Mouse (Mus musculus): Measurements from ENCODE around the gene Ppp4r1.
A peak's percentile ranks its signal among the peaks of the same experiment; 100 is the strongest.

Ppp4r1 gene

GRCm38 (mm10) chr17:65782551-65783141, at the start of gene Ppp4r1:
Gene Ppp4r1 (plus strand): TSS chr17:65782573.
- peak; percentile 55 to 58 for DNase-seq

GRCm38 (mm10) chr17:65732666-65733065, 49.7 kb upstream of the Ppp4r1 start:
- DNase-seq: no peak

- no peak for DNase-seq
These were observed 47.3 kb upstream of the Ppp4r1 start for GRCm38 (mm10) chr17:65735088-65735487.

DNA sequence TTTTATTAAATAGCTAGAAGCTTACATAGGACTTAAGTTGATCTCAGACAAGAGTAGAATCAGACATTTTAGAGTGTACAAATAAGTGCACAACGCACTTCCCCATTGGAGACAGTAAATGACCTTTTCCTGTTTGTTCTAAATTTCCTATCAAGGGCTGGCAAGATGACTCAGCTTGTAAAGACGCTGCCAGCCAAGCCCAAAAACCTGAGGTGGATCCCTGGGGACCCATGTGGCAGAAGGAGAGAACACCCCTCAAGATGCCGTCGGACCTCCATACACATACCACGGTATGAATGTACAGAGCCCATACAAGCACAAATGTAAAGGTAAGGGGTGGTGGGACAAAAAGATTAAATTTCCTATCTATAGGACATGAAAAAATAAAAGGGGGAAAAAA, 45.2 kb upstream of the Ppp4r1 start:
- no peak for DNase-seq

DNA sequence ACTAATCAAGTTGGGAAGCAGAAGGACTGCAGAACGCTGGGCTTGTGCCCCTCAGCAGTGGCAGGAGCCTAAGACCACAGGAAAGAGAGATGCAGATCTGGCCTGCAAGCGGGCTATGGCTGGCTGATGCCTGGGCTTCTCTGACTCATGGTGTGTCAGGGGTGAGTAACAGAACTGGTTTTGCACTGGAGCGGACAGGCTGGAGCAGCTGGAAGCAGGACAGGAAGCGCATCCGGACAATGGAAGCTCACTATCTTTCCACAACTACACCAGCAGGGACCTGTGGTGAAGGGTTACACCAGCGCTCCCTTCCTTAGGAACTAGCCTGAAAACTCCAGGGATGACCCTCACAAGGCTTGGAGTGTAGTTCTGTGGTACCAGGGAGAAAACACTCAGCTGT, 44.8 kb upstream of the Ppp4r1 start:
- no peak for DNase-seq

DNA sequence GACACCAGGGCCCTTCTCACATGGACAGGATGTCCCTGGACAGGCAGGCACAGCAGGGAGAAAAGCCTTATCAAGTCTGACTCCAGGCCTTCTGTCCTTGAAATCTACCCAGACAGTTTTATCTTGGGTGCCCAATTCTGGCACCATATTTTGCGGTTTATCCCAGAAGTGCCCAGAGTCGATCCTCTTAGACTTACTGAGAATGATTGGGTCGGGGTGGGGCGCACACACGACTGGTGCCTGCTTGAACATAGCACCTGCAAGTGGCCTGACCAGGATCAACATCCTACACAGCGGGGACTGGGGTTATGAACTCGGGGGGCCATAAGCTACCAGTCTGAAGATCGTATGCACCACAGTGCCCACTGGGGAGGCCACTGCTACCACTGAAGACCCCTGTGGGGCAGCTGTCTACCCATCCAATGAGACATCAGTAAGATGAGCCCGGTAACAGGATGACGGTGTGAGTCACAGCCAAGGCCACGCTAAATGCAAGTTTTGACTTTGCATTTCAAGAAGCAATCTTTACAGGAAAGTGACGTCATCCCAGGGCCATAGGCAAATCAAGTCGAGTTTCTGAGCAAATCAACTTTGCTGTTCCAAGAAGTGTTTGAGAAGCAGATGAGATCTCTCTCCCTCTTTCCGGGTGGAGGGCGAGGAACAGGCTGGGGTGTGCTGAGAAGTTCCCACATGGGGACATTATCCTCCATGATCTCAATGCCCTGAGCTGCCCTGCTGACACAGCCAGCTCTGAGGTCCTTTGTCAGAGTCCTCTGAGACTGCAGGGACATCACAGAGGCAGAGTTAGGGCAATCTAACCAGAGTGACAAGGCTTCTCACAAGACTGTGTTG, 42.3 kb upstream of the Ppp4r1 start:
- DNase-seq: no peak

DNA sequence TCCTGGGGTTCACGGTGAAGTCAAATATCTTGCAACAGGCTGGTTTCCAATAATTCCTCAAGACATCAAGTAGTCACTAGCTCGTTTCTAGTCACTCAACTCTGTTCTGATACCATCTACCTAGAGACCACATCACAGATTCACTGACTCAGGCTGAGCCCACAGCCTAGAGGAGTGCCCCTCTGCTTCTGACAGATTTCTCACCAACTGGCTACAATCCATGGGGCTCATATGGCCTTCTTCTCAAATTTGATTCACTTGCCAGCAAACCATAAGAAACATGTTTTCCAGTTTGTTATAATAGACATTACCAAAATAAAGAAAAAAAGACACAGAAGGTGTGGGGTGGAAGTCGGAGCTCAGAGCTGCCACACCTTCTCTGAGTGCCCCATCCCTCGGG, 40.8 kb upstream of the Ppp4r1 start:
- no peak for DNase-seq

GRCm38 (mm10) chr17:65742245-65742905, 40.0 kb upstream of the Ppp4r1 start:
- DNase-seq: no peak

DNA sequence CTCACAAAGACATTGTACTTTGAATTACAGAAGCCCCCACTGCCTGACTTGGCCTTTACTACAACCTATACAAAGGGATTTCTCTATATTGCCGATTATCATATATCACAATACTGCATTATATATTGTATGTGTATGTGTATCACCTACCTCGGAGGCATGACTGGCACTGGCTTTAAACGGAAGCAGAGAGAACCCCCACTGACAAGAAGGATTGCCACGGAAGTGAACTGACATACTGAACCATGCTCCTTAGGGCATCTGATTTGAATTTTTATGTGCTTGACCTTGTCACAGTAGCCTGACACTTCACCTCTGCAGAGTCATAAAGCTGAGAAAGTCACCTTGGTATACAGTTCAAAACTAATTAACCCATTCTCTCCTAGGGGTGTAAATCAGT, 39.4 kb upstream of the Ppp4r1 start:
- DNase-seq: no peak

DNA sequence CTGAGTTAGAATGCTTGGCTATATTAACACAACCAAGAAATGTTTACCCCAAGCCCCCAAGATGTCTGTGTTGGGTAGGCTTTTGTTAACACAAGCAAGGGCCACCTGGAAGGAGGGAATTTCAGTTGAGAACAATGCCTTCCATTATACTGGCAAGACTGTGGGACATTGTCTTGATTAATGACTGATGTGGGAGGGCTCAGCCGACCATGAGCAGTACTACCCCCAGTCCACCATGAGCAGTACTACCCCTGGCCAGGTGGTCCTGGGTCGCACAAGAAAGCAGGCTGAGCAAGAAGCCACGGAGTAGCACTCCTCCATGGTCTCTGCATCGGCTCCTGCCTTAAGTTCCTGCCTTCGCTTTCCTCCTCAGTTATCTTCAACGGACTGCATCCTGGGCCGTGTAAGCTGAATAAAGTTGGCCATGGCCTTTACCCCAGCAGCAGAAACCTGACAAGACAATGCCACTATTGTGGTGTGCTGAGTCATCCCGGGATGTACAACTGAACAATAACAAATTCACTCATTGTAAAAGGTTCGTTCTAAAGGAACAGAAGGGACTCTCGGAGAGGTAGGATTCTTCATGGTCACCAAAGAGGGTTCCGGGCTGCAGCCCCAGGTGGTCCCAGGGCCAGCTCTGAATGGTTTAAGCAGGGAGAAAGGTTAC, 38.6 kb upstream of the Ppp4r1 start:
- DNase-seq: no peak

DNA sequence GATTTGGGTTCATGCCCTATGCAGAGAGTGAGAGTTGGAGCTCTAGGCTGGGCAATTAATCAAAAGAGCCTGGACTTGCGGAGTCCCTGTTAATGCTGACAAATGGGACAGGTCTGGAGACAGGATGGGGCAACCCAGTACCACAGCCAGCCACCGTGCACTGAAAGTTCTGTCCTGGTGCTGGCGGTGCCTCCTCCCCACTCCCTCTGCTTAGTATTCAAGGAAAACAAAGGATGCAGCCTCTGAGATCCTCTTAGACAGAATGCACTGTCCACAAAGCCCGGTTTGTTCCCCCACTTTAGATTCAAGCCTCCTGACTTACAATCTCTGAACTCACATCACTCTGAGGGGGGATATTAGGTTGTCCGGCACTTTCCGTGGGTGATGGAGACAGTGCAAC, 36.1 kb upstream of the Ppp4r1 start:
- DNase-seq: no peak

DNA sequence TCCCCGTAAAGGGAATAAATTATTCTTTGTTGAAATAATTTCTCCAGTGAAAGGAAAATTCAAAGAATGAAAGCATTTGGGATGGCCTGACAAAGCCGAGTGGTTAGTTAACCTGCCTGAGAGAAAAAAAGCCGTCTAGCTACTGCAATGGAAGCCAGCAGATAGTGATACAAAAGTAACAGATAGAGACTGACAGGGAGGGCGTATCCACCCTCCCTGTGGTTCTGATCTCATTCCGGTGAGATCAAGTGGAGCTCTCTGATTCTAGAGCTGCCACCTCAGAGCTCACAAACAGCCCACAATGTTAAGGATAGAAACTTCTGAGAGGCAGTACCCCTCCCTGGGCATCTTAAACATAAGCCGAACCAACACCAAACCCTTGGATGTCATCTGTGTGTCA, 33.4 kb upstream of the Ppp4r1 start:
- no peak for DNase-seq

GRCm38 (mm10) chr17:65749803-65750202, 32.6 kb upstream of the Ppp4r1 start:
- no peak for DNase-seq

GRCm38 (mm10) chr17:65750301-65750700, 32.1 kb upstream of the Ppp4r1 start:
- DNase-seq: no peak

DNA sequence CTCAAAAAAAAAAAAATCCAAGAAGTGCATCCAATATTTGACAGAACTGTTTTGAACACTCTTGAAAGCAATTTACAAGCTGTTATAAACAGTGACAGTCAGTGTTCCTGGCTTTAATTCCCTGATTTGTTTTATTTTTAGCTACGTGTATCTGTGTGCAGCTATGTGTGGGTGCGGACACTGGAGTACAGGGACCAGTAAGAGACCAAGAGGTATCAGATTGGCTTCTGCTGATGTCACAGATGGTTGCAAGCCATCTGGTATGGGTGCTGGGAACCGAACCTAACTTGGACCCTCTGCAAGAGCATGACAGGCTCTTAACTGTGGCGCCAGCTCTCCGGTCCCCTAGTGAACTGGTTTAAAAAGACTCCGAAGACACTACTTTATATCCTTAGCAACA, 29.2 kb upstream of the Ppp4r1 start:
- DNase-seq: no peak

- DNase-seq: no peak
These were observed 26.5 kb upstream of the Ppp4r1 start for GRCm38 (mm10) chr17:65755857-65756256.

DNA sequence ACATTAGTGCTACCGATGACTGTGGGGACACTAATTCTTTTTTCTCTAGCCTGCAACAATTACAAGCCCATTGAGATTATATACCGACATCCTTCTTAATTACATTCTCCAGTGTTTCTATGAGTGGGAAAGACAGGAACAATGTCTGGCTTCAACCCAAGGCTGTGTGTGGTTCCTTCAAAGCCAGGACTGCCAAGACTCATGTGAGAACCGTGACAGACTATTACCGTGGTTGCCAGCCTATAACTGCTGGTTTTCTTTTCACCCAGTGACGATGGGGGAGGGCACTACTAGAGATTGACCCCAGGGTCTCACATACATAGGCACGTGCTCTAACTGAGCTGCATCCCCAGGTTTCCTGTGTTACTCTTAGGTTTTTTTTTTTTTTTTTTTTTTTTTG, 25.2 kb upstream of the Ppp4r1 start:
- no peak for DNase-seq

DNA sequence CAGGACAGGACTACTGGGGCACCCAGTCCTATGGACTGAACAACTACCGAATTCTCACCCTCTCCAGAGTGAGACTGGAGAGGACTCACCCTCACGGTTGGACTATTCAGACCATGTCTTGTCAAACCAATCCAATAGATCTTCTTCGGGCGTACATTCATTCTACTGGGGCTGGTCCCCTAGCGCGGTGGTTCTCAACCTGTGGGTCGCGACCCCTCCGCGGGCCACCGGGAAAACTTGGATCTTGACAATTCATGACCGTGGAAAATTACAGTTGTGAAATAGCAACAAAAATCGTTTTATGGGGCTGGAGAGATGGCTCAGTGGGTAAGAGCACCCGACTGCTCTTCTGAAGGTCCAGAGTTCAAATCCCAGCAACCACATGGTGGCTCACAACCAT, 19.2 kb upstream of the Ppp4r1 start:
- DNase-seq: no peak

DNA sequence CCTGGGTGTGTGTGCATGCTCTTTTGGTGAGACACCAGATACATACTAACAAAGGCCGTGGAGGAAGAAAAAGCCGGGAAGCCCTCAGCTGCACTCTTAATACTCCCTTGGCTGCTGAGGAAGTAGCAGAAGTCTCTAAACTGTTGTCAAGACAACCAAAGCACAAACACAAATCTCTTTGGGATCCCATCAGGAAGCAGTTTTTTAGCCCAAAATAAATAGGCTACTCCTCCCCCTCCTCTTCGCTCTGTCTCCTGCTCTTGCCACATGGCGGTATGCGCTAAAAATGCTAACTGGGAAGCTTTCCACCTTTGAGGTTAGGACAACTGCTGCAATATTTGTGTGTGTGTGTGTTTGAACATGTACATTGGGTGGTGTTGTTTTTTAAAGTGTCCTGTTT, 13.9 kb upstream of the Ppp4r1 start:
- no peak for DNase-seq

DNA sequence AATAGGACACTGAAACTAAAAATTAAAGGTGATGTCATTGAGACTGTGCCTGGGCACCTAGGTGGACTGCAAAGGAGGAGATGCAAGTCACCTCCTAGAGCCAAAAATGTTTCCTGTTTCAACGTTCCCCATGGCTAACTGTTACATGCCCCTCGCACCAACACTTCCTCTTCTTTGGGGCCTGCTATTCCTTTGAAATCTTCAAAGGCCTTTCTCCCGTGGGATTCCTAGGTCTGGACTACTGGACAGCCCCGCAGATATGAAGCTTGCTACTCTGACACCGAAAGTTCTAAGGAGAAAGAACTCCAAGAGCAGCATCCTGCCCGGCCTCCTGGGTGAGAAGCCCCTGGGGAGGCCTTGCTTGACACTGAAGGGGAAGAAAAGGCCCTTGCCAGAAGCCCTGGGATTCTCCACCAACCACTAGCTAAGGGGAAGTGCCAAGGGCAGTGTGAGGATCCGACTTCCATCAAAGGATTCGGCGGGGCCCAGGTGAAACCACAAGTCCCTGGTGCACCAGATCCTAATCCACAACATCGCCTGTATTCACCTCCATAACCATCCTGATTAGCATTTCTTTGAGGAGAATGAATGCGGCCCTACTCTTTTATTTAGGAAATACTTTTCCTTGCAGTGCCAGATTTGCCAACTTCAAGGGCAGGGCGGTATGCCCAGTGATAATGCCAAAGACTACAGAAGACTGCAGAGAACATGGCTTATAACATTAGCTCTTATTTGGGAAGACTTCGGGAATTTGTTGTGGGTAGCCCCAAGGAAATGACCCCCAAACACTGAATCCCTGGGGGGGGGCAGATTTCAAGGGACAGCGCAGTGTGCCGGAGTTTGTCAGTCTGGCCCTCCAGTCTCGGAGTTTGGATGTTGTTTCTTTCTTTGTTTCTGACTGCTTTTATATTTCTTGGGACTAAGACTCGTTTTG, 11.1 kb upstream of the Ppp4r1 start:
- DNase-seq: no peak

- peak in 1 of 2 experiments; percentile 16 for DNase-seq
These were observed 10.1 kb upstream of the Ppp4r1 start, which contains the start of gene Rab31 for GRCm38 (mm10) chr17:65771951-65772934. Gene Rab31 (minus strand): TSS chr17:65772752.

All from thymus, adult 18-20 months (tissue).